Mouse (Mus musculus): ENCODE data around the gene Pik3r1.

The Pik3r1 gene

DNA sequence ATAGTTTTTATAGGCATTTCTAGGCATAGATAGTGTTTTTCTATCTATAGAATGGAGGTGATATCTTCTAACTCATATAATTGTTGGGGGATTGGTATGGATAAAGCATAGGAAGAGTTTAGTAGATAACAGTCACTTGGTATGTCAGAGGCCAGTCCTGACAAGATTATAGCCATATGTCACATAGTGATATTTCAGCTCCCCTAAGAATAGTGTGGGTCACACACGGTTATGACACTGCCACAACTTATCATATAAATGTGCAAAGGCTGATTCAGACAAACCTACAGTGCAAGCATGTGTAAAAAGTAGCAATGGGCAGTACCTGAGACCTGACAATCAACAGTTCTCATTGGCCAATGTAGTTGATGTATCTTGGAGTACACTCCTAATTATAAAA lies 89.0 kb downstream of the Pik3r1 start:
- DNase-seq (ENCODE audit: low spot score): no peak

DNA sequence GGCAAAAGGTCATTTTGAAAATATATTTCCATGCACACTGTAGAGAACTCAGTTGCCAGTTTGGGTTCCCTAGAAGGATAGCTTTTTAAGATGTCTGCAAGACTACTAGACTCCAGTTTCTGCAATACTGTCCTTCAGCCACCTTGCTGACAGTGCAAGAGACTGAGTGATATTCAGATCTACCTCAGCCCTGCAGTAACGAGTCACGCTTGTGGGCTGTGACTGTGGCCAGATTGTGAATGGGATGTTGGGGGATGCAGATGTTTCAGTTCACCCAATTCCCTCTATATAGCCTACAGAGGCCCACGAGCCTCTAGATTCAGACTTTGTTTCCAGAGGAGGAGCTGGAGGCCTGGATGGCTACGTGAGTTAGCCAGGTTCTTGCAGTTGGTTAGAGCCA lies 90.0 kb downstream of the Pik3r1 start:
- no peak for DNase-seq (ENCODE audit: low spot score)

DNA sequence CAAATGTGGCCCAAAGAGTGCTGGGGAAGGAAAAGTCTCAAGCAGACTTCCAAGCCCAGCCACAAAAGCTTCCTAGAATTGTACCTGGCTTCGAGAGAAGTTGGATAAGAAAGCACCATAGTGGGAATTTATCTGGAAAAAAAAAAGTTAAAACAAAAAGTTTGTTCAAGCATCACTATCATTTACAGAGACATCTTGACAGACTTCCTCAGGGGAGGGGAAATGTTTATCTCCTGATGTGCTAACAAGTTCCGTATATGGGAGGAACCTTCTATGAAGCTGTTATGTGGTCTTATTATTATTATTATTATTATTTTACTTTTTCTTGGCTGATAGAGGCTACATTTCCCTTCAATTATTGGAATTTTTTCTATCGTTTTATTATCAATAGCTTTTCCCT lies 94.1 kb downstream of the Pik3r1 start:
- no peak for DNase-seq (ENCODE audit: low spot score)

DNA sequence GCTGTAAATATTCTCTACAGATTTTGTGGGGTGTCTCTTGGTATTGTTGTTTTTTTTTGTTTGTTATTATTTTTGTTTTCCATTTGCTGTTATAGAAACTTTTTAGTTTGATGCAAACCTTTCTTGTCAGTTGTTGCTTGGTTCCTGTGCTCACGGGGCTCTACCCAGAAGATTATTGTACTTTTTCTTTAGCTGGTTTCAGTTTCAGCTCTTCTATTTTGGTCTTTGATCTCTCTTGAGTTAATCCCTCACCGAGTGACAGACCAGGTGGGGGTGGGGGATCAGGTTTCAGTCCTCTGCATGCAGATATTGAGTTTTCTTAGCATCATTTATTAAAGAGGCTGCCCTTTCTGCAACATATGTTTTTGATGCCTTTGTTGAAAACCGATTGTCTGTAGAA lies 99.2 kb downstream of the Pik3r1 start:
- DNase-seq (ENCODE audit: low spot score): no peak

GRCm38 (mm10) chr13:101664010-101664409 lies 104.0 kb downstream of the Pik3r1 start:
- no peak for DNase-seq (ENCODE audit: low spot score)

DNA sequence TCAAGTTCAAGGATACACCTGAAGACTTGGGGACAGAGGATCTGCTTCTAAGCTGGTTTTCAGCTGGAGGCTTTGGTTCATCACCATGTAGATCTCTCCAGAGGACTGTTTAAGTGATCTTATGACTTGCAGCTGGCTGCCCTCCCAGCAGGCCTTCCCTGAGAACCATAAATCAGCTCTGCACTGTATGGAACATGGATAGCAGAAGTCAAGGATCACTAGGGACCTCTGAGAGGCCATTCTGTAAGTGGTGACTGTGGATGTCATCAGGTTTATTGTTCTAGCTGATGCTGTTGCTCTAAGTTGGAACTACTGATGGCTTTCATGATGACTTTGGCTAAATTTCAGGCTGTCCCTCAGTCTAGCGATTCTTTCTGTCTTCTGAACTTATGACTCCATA lies 105.1 kb downstream of the Pik3r1 start:
- no peak for DNase-seq (ENCODE audit: low spot score)

DNA sequence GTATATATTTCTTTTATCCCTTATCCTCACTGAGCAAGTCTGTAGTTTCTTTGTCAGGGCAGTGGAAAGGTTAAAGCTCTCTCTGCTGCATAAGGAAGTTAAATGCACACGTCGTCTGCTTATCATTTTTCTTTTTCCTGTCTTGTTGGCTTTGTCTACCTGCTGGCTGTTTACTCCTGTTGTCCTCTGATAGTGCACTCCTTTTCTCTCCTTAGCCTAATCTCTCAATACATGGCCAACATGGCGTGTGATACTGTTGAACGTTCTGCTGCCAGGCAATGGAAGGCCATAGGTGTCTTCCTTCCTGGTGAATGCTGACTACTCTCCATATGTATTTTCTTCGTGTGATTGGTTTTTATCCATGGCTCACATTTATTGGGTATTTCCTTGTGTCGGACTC lies 106.5 kb downstream of the Pik3r1 start:
- no peak for DNase-seq (ENCODE audit: low spot score)

- DNase-seq (ENCODE audit: low spot score): no peak
Observed at GRCm38 (mm10) chr13:101660187-101660586, 107.8 kb downstream of the Pik3r1 start.

DNA sequence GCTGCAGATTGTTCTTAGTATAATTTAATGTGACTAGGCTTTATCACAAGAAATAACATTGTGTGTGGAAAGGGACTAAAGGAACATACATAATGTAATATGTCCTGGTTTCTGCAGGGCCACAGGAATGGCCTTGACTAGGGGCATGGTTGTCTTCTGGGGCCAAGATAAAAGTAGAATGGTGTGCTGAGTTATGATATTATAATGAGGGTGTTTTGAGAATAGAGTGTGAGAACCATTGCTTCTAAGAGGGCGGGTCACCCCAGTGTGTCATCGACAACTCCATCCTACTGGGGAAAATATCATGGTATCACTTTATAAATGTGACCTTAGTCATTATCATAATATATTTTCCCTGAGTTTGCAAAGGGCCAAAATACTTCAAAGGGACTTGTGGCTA lies 115.9 kb downstream of the Pik3r1 start:
- DNase-seq (ENCODE audit: low spot score): no peak

GRCm38 (mm10) chr13:101641632-101642031 lies 126.4 kb downstream of the Pik3r1 start:
- no peak for DNase-seq (ENCODE audit: low spot score)

DNA sequence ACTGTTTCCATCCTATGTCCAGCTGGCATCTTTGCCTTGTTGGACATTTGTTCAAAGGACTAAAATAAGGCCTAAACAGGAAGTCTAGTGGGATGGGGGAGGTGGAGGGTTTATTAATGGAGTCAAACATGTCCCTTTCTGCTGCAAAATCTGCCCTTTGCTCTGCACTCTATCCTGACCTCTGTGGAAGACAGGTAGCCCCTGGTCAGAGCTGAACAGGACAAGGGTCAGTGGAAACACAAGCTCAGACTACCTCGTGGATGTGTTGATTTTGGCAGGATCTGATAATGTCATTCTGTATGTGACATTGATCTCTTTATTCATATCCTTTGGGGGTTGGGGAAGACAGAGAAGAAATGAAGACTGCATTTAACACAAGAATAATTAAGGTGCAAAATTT lies 132.2 kb downstream of the Pik3r1 start:
- no peak for DNase-seq (ENCODE audit: low spot score)

DNA sequence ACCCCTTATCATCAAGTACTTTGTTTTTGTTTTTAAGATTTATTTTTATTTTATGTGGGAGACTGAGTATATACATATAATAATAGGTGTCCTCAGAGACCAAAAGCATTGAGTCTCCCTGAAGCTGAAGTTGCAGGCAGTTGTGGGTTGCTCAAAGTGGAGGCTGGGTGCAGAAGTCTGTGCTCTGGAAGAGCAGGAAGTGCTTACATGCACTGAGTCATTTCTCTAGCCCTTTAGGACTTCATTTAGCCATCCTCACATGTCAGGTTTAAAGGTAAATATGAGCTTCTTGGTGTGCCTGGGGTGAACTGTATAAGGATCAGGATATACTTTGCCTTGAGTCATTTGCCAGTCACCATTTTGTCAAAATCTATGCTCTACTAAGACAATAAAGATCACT lies 133.6 kb downstream of the Pik3r1 start:
- DNase-seq (ENCODE audit: low spot score): no peak

DNA sequence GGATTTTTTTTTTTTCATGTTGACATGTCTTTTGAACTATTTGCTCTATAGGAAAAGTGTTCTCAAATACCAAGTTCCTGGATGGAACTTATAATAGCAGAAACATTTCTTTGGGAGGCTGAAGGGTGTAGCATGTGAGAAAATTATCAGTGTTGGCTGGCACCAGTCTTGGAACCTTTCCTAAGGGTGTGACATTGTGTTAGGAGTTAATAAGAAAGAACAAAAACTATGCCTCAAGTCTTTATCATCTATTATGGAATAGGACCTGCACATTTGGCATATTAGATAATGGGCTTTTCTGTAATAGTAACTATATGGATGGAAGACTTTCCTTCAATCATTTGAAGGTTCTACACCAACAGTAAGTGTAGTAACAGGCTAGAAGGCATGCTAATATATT lies 134.4 kb downstream of the Pik3r1 start:
- DNase-seq (ENCODE audit: low spot score): no peak

DNA sequence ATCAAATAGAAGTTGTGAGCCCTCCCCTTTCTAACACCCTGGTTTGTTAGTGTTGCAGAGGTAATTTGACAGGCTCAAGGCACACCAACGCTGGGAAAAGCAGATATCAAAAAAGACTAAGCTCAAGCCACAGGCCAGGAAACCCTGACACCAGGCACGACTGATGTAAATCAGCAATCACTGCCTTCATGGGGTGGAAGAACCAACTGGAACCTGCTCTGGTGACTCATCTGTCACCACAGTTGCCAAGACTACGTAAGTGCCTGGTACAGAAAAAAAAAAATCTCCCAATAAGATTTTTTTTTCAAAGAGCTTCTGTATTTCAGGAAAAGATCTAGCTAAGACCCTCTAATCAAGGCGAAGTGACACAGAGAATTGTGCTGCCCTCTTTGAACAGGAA lies 135.2 kb downstream of the Pik3r1 start:
- no peak for DNase-seq (ENCODE audit: low spot score)

GRCm38 (mm10) chr13:101631561-101631960 lies 136.5 kb downstream of the Pik3r1 start:
- peak; percentile 63 for DNase-seq (ENCODE audit: low spot score)
